Mouse (Mus musculus): Measurements from ENCODE around the gene Abcg8. TPM values are rescaled to one million over a fixed set of nuclear protein-coding genes. Genes with fewer than 3 reads are reported as not detected.

Gene Abcg8
- polyA plus RNA-seq, 1 experiment from 2014 or later = 0.08 TPM

DNA sequence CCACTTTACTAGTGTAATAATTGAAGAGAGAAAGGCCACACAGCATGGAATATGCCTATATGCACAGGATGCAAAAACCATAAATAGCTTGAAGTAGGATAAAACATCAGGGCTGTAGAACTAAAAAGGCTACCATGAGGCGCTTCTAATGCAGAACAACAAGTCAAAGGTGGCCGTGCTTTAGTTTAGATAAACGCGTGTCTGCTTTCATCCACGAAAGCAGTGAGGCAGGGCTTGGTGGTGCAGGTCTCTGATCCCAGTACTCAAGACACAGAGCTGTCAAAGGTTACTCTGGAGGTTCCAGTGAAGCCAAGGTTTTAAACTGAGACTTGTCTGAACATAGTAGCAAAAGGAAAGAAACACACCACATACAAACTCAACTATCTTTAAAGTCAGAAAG lies 53.0 kb downstream of the Abcg8 start:
- peaks cover 7% of the 10 kb centered on the region; the same call in 1 of the 2 replicates for H3K36me3 ChIP-seq (ENCODE audit: control insufficient read depth, insufficient read depth, low read length)
- H3K9ac ChIP-seq (ENCODE audit: low read depth, low read length) = no peak overlapping the region
- H3K4me3 ChIP-seq (ENCODE audit: low read depth, low read length) = no peak overlapping the region
- ATAC-seq = no peak
- H3K4me1 ChIP-seq (ENCODE audit: control insufficient read depth, insufficient read depth, low read length) = no peaks in the 10 kb centered on the region
- 94% methylated on average over 5 of the region's 5 CpGs for WGBS
- H3K27me3 ChIP-seq (ENCODE audit: control insufficient read depth, insufficient read depth, low read depth, low read length) = no peaks in the 10 kb centered on the region
- H3K9me3 ChIP-seq (replicated peaks; ENCODE audit: control insufficient read depth, low read length, poor library complexity, severe bottlenecking) = no peaks in the 10 kb centered on the region
- no peak overlapping the region for H3K27ac ChIP-seq (ENCODE audit: low read length)
- no peak overlapping the region for H3K4me2 ChIP-seq (ENCODE audit: low read length)

DNA sequence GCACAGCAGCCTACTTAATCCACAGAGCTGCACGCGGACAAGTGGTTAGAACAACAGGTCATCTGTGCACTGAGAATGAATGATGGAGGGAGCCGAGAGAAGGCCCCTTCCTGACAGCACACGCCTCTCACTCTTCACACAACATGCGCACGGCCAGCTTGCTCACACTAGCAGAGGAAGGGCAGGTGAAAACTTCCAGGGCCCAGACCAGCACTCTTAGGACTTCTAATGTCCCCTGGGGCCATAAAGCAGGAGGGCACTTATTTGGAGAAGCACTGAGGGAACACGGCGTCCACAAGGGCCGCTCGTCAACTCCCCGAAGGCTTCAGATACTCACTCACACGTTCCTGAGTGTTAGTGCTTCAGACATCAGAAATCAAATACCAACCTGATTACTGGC lies 55.3 kb downstream of the Abcg8 start:
- WGBS = 93% methylated on average over 12 of the region's 12 CpGs

DNA sequence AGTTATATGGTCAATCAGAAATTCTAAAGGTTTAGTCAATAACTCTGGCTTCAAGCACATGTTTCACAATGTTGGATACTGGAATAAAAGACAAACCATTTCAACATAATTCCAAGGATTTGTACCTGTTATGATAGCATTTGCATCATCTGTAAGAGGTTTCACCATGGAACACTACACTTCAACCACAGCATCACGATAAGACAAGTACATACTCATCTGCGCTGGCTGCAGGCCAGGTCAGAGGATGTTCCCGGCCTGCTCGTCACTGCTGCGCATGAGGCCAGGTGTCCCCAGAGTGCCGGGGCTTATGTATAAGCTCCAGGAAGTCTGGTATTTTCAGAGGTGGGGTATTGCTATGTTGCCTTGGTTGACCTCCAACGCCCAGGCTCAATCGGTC lies 56.5 kb downstream of the Abcg8 start:
- ATAC-seq = no peak
- WGBS = 93% methylated on average over 8 of the region's 8 CpGs

More for the DNA sequence above, 55.3 kb downstream of the Abcg8 start:
- Histone ChIP-seq H3K27ac (ENCODE audit: low read length) (no peak overlapping the region), H3K4me1 (ENCODE audit: control insufficient read depth, insufficient read depth, low read length) (no peaks in the 10 kb centered on the region), H3K27me3 (ENCODE audit: control insufficient read depth, insufficient read depth, low read depth, low read length) (no peaks in the 10 kb centered on the region), H3K4me2 (ENCODE audit: low read length) (no peak overlapping the region), H3K9me3 (replicated peaks; ENCODE audit: control insufficient read depth, low read length, poor library complexity, severe bottlenecking) (no peaks in the 10 kb centered on the region), H3K36me3 (ENCODE audit: control insufficient read depth, insufficient read depth, low read length) (peaks cover 7% of the 10 kb centered on the region; the same call in 1 of the 2 replicates), H3K4me3 (ENCODE audit: low read depth, low read length) (no peak overlapping the region), H3K9ac (ENCODE audit: low read depth, low read length) (no peak overlapping the region)
- ATAC-seq = no peak

DNA sequence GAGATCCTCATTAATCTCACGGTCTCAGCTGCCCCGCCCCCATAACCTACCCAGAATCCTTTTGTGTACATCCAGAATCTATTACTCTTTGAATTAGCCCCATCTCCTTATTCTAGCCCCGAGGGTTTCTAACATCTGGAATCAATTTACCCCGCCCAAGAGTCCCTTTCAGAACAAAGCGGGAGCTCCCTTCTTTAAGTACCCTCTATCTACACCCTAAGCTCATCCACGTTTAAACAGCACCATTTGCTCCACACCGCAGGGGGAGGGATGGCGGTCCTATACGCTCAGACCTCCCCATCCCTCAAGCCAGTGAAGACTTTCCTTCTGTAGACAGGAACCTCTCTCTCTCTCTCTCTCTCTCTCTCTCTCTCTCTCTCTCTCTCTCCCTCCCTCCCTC lies 60.6 kb downstream of the Abcg8 start:
- no peak for ATAC-seq
- WGBS = 72% methylated on average over 9 of the region's 9 CpGs

More for the DNA sequence above, 56.5 kb downstream of the Abcg8 start:
- Histone ChIP-seq H3K27ac (ENCODE audit: low read length) (0 out of 2 replicates have a peak overlapping the region, but pooled peaks have one; percentile 20), H3K36me3 (ENCODE audit: control insufficient read depth, insufficient read depth, low read length) (peaks cover 7% of the 10 kb centered on the region; the same call in 1 of the 2 replicates), H3K9me3 (replicated peaks; ENCODE audit: control insufficient read depth, low read length, poor library complexity, severe bottlenecking) (no peaks in the 10 kb centered on the region), H3K4me2 (ENCODE audit: low read length) (no peak overlapping the region), H3K9ac (ENCODE audit: low read depth, low read length) (no peak overlapping the region), H3K4me1 (ENCODE audit: control insufficient read depth, insufficient read depth, low read length) (no peaks in the 10 kb centered on the region), H3K27me3 (ENCODE audit: control insufficient read depth, insufficient read depth, low read depth, low read length) (no peaks in the 10 kb centered on the region), H3K4me3 (ENCODE audit: low read depth, low read length) (no peak overlapping the region)

DNA sequence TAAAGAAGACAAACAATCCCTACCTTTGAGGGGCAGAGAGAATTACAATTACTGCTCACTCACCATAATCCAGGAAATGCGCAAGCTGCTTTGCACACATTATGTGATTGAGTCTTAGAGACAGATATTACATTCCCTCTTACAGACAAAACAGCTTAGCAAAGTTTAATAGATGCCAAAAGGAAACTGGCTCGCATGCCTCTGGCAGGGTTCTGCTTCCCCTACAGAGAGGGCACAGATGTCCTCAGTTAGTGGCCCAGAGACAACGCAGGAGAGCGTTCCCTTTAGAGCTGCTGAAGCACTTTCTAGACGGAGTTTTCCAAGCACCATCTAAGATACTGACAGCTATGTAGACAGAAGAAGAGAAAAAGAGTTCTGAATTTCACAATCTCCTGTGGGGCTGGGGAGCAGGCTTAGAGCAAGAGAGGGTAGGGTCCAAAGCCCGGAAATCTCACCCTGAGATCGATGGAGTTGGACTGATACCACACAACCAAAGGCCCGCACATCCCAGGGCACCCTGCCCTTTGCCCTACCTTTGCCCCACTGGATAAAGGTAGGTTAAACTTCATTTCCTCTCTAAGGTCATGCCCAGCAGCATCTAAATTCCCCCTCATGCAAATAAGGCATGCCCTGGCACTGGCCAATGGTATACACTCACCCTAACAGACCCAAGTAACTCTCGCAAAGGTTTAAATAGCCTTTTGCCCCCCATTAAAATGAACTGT lies 62.1 kb downstream of the Abcg8 start:
- no peak for ATAC-seq
- 75% methylated on average over 9 of the region's 9 CpGs for WGBS
- H3K27me3 ChIP-seq (ENCODE audit: control insufficient read depth, insufficient read depth, low read depth, low read length) = no peaks in the 10 kb centered on the region

More for the DNA sequence above, 60.6 kb downstream of the Abcg8 start:
- no peak overlapping the region for H3K9ac ChIP-seq (ENCODE audit: low read depth, low read length)
- H3K27ac ChIP-seq (ENCODE audit: low read length) = no peak overlapping the region
- H3K27me3 ChIP-seq (ENCODE audit: control insufficient read depth, insufficient read depth, low read depth, low read length) = no peaks in the 10 kb centered on the region
- no peaks in the 10 kb centered on the region for H3K36me3 ChIP-seq (ENCODE audit: control insufficient read depth, insufficient read depth, low read length)
- H3K4me1 ChIP-seq (ENCODE audit: control insufficient read depth, insufficient read depth, low read length) = 0 out of 2 replicates have a peak, but pooled peaks cover 7% of the 10 kb centered on the region
- no peak overlapping the region for H3K4me3 ChIP-seq (ENCODE audit: low read depth, low read length)
- no peaks in the 10 kb centered on the region for H3K9me3 ChIP-seq (replicated peaks; ENCODE audit: control insufficient read depth, low read length, poor library complexity, severe bottlenecking)
- no peak overlapping the region for H3K4me2 ChIP-seq (ENCODE audit: low read length)

DNA sequence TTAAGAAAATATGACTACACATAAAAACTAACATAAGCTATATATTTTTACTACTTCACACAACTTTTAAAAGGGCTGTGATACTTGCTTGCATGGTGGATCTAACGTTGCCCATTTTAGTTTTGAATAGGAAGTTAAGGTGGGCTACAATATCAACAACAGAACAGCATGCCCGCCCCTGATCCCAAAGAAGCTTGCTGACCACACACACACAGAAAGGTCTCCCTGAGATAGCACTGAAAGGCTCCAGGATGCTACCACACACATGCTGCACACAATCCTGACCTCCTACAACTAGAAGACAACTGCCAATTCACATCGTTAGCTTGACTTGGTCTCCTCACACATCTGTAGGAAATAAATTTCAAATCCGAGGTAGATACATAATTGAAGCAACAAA lies 68.2 kb downstream of the Abcg8 start:
- WGBS = 75% methylated on average over 4 of the region's 4 CpGs
- H3K4me3 ChIP-seq (ENCODE audit: low read depth, low read length) = no peak overlapping the region
- no peaks in the 10 kb centered on the region for H3K9me3 ChIP-seq (replicated peaks; ENCODE audit: control insufficient read depth, low read length, poor library complexity, severe bottlenecking)
- H3K27ac ChIP-seq (ENCODE audit: low read length) = no peak overlapping the region
- H3K4me1 ChIP-seq (ENCODE audit: control insufficient read depth, insufficient read depth, low read length) = peaks cover 7% of the 10 kb centered on the region; the same call in 1 of the 2 replicates
- H3K4me2 ChIP-seq (ENCODE audit: low read length) = no peak overlapping the region
- no peaks in the 10 kb centered on the region for H3K36me3 ChIP-seq (ENCODE audit: control insufficient read depth, insufficient read depth, low read length)
- H3K9ac ChIP-seq (ENCODE audit: low read depth, low read length) = no peak overlapping the region
- no peak for ATAC-seq
- no peaks in the 10 kb centered on the region for H3K27me3 ChIP-seq (ENCODE audit: control insufficient read depth, insufficient read depth, low read depth, low read length)

More for the DNA sequence above, 62.1 kb downstream of the Abcg8 start:
- no peak overlapping the region for H3K4me2 ChIP-seq (ENCODE audit: low read length)
- H3K36me3 ChIP-seq (ENCODE audit: control insufficient read depth, insufficient read depth, low read length) = no peaks in the 10 kb centered on the region
- no peaks in the 10 kb centered on the region for H3K9me3 ChIP-seq (replicated peaks; ENCODE audit: control insufficient read depth, low read length, poor library complexity, severe bottlenecking)
- H3K4me1 ChIP-seq (ENCODE audit: control insufficient read depth, insufficient read depth, low read length) = 0 out of 2 replicates have a peak, but pooled peaks cover 7% of the 10 kb centered on the region
- H3K4me3 ChIP-seq (ENCODE audit: low read depth, low read length) = no peak overlapping the region
- H3K27ac ChIP-seq (ENCODE audit: low read length) = no peak overlapping the region
- no peak overlapping the region for H3K9ac ChIP-seq (ENCODE audit: low read depth, low read length)

- ATAC-seq = no peak
- H3K36me3 ChIP-seq (ENCODE audit: control insufficient read depth, insufficient read depth, low read length) = 0 out of 2 replicates have a peak, but pooled peaks cover under 1% of the 10 kb centered on the region
- H3K4me2 ChIP-seq (ENCODE audit: low read length) = no peak overlapping the region
- 48% methylated on average over 9 of the region's 9 CpGs for WGBS
- no peaks in the 10 kb centered on the region for H3K9me3 ChIP-seq (replicated peaks; ENCODE audit: control insufficient read depth, low read length, poor library complexity, severe bottlenecking)
- H3K27ac ChIP-seq (ENCODE audit: low read length) = no peak overlapping the region
- no peaks in the 10 kb centered on the region for H3K27me3 ChIP-seq (ENCODE audit: control insufficient read depth, insufficient read depth, low read depth, low read length)
- H3K4me3 ChIP-seq (ENCODE audit: low read depth, low read length) = no peak overlapping the region
- no peak overlapping the region for H3K9ac ChIP-seq (ENCODE audit: low read depth, low read length)
- H3K4me1 ChIP-seq (ENCODE audit: control insufficient read depth, insufficient read depth, low read length) = peaks cover 9% of the 10 kb centered on the region; the same call in 1 of the 2 replicates
Measured at GRCm38 (mm10) chr17:84745001-84745400, 68.9 kb downstream of the Abcg8 start.

DNA sequence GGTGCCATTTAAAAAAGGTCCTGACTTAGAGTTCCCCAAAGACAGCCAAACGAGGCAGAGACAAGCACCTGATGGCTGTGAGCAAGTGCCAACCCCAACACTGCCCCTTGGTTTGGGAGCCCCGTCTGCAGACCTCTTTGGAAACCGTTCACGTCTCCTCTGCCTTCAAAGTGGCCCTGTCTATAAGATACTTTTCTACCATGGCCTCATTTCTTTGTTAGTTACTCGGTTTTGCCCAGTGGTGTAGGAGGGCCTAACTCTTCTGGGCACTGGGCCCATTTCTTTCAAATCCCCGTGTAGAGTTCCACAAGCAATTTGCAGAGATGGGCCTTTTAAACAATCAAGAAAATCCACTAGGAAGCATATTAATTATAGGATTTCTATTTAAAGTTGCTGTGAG lies 71.1 kb downstream of the Abcg8 start:
- H3K4me3 ChIP-seq (ENCODE audit: low read depth, low read length) = no peak overlapping the region
- WGBS = 59% methylated on average over 6 of the region's 6 CpGs
- peak; percentile 61 for ATAC-seq
- H3K27ac ChIP-seq (ENCODE audit: low read length) = peak overlapping the region; percentile 55
- 0 out of 2 replicates have a peak, but pooled peaks cover 2% of the 10 kb centered on the region for H3K36me3 ChIP-seq (ENCODE audit: control insufficient read depth, insufficient read depth, low read length)
- H3K4me2 ChIP-seq (ENCODE audit: low read length) = no peak overlapping the region
- H3K9me3 ChIP-seq (replicated peaks; ENCODE audit: control insufficient read depth, low read length, poor library complexity, severe bottlenecking) = no peaks in the 10 kb centered on the region
- peaks cover 17% of the 10 kb centered on the region for H3K4me1 ChIP-seq (ENCODE audit: control insufficient read depth, insufficient read depth, low read length)
- H3K27me3 ChIP-seq (ENCODE audit: control insufficient read depth, insufficient read depth, low read depth, low read length) = no peaks in the 10 kb centered on the region
- H3K9ac ChIP-seq (ENCODE audit: low read depth, low read length) = no peak overlapping the region

- 83% methylated on average over 9 of the region's 9 CpGs for WGBS
- Histone ChIP-seq H3K4me2 (ENCODE audit: low read length) (no peak overlapping the region), H3K9me3 (replicated peaks; ENCODE audit: control insufficient read depth, low read length, poor library complexity, severe bottlenecking) (no peaks in the 10 kb centered on the region), H3K27me3 (ENCODE audit: control insufficient read depth, insufficient read depth, low read depth, low read length) (no peaks in the 10 kb centered on the region), H3K4me1 (ENCODE audit: control insufficient read depth, insufficient read depth, low read length) (peaks cover 18% of the 10 kb centered on the region), H3K4me3 (ENCODE audit: low read depth, low read length) (no peak overlapping the region), H3K27ac (ENCODE audit: low read length) (no peak overlapping the region), H3K9ac (ENCODE audit: low read depth, low read length) (no peak overlapping the region), H3K36me3 (ENCODE audit: control insufficient read depth, insufficient read depth, low read length) (0 out of 2 replicates have a peak, but pooled peaks cover 2% of the 10 kb centered on the region)
- no peak for ATAC-seq
Measured at GRCm38 (mm10) chr17:84748152-84748682, 72.1 kb downstream of the Abcg8 start.
